Mouse (Mus musculus) brain, embryonic 14.5 days (tissue): Measurements from ENCODE around the gene Abcg4.
"Not testable (repeated sequence)": the region's sequence is repeated elsewhere in the genome, so short reads cannot be mapped to it uniquely, and the experiment has no call there.

ENCODE experiments used
- CTCF ChIP-seq: fragments of 200-500 bp; IDR thresholded peaks from 2 replicates; pipeline ENCODE4 v1.5.1; 2012; ENCODE audit warnings: inconsistent platforms, mild to moderate bottlenecking, moderate library complexity, borderline replicate concordance; ENCODE audit not compliant: insufficient read depth, insufficient read length; ENCODE audit errors: extremely low read depth
- POLR2A ChIP-seq: fragments of 200-500 bp; IDR thresholded peaks from 2 replicates; pipeline ENCODE4 v1.6.1; 2012; ENCODE audit warnings: mild to moderate bottlenecking, inconsistent platforms, borderline replicate concordance; ENCODE audit not compliant: poor library complexity, insufficient read depth, insufficient read length, severe bottlenecking; ENCODE audit errors: extremely low read depth

DNA sequence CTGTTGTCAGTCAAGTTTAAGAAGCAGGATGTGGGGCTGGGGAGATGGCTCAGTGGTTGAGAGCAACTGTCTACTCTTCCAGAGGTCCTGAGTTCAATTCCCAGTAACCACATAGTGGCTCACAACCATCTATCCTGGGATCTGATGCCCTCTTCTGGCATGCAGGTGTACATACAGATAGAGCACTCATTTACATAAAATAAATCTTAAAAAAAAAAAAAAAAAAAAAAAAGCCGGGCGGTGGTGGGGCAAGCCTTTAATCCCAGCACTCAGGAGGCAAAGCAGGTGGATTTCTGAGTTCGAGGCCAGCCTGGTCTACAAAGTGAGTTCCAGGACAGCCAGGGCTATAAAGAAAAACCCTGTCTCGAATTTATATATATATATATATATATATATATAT lies 35.2 kb upstream of the Abcg4 start:
- TF ChIP-seq CTCF, POLR2A: not testable (repeated sequence)
